In the genomic region with DNA sequence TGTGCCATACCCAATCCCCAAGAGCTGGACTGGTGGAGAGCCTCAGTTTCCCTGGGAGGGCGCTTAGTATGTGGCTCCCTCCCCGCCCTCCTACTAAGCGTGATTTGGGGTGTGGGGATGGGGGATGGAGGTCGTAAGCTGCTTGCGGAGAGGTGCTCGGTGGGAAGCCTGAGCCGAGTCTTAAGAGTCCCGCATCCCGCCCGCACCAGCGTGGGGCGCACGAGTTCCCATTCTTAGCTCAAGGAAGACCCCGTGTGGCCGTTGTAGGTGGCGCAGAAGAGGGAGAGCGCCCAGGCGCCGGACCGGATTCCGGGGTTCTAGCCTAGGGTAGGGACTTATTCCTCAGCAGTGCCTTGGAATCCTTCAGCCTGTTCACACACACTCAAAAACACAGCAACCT, we compare ENCODE assay signal across 8 mouse cellular contexts. TPM values are rescaled to one million over a fixed set of nuclear protein-coding genes. Genes with fewer than 3 reads are reported as not detected.
DNase-seq lines count a peak whose midpoint lies in the region; ATAC-seq lines count a peak whose summit lies in the region.

No protein-coding gene starts in this region.

- peak overlapping the region; percentile 25; the same call in 1 of the 2 replicates for H3K4me3 ChIP-seq in intestine, embryonic 14.5 days (ENCODE audit: low read depth, low read length)
- peak overlapping the region; percentile 48 for H3K4me3 ChIP-seq in liver, embryonic 15.5 days (replicated peaks)
- no peak overlapping the region for H3K4me3 ChIP-seq in neural tube, embryonic 11.5 days (ENCODE audit: low read depth, low read length)

- H3K4me1 ChIP-seq in intestine, embryonic 14.5 days (replicated peaks; ENCODE audit: control insufficient read depth, insufficient read depth, low read length) = peaks cover 24% of the 10 kb centered on the region
- H3K4me1 ChIP-seq in liver, embryonic 15.5 days (replicated peaks) = peaks cover 17% of the 10 kb centered on the region
- H3K4me1 ChIP-seq in neural tube, embryonic 11.5 days (ENCODE audit: control insufficient read depth, insufficient read depth, low read length) = peaks cover 10% of the 10 kb centered on the region

- H3K9ac ChIP-seq in intestine, embryonic 14.5 days (ENCODE audit: low read length) = no peak overlapping the region
- H3K9ac ChIP-seq in liver, embryonic 15.5 days = no peak overlapping the region
- H3K9ac ChIP-seq in neural tube, embryonic 11.5 days (ENCODE audit: low read length) = 0 out of 2 replicates have a peak overlapping the region, but pooled peaks have one; percentile 12

- no peaks in the 10 kb centered on the region for H3K9me3 ChIP-seq in intestine, embryonic 14.5 days (ENCODE audit: control insufficient read depth, low read length)
- no peaks in the 10 kb centered on the region for H3K9me3 ChIP-seq in liver, embryonic 15.5 days (replicated peaks)
- no peaks in the 10 kb centered on the region for H3K9me3 ChIP-seq in neural tube, embryonic 11.5 days (ENCODE audit: control insufficient read depth, low read length)

- no peak overlapping the region for H3K27ac ChIP-seq in intestine, embryonic 14.5 days (ENCODE audit: low read depth)
- H3K27ac ChIP-seq in liver, embryonic 15.5 days (replicated peaks) = no peak overlapping the region
- H3K27ac ChIP-seq in neural tube, embryonic 11.5 days (ENCODE audit: low read depth, low read length) = no peak overlapping the region

- H3K27me3 ChIP-seq in intestine, embryonic 14.5 days (replicated peaks; ENCODE audit: control insufficient read depth, insufficient read depth, low read length) = peaks cover 29% of the 10 kb centered on the region
- peaks cover 77% of the 10 kb centered on the region for H3K27me3 ChIP-seq in liver, embryonic 15.5 days
- no peaks in the 10 kb centered on the region for H3K27me3 ChIP-seq in neural tube, embryonic 11.5 days (ENCODE audit: control insufficient read depth, insufficient read depth, low read length)

- H3K4me2 ChIP-seq in intestine, embryonic 14.5 days (ENCODE audit: low read length) = peak overlapping the region; percentile 55
- H3K4me2 ChIP-seq in liver, embryonic 15.5 days = peak overlapping the region; percentile 75
- H3K4me2 ChIP-seq in neural tube, embryonic 11.5 days (ENCODE audit: low read depth) = peak overlapping the region; percentile 35

- ATAC-seq in intestine, embryonic 14.5 days (replicated peaks; ENCODE audit: low FRiP score, low TSS enrichment, low read depth) = 0 out of 2 replicates have a peak, but pooled peaks have one; percentile 12
- ATAC-seq in liver, embryonic 15.5 days (ENCODE audit: insufficient read depth) = peak; percentile 14; the same call in 1 of the 2 replicates
- ATAC-seq in neural tube, embryonic 11.5 days (ENCODE audit: insufficient read depth, low FRiP score, low TSS enrichment) = peak; percentile 40; the same call in 1 of the 2 replicates

- DNase-seq in urinary bladder, postnatal 14 days (ENCODE audit: low spot score) = peak; percentile 61
- no peak for DNase-seq in urinary bladder, adult 2 months (ENCODE audit: low spot score)
- peak; percentile 55 for DNase-seq in c-Kit-positive CD71-positive TER-119-positive erythroid progenitor cells, embryonic 14.5 days (ENCODE audit: low spot score)
- DNase-seq in frontal cortex, postnatal 36 days (ENCODE audit: low spot score in 2 of 2) = peak; percentile 54
- peak; percentile 86 for DNase-seq in intestine, embryonic 14.5 days (ENCODE audit: low spot score)
- DNase-seq in neural tube, embryonic 11.5 days (ENCODE audit: low spot score) = peak; percentile 89
- peak; percentile 53 for DNase-seq in thymus, postnatal 25 days

- H3K36me3 ChIP-seq in intestine, embryonic 14.5 days (ENCODE audit: control insufficient read depth, insufficient read depth, low read length) = no peaks in the 10 kb centered on the region
- no peaks in the 10 kb centered on the region for H3K36me3 ChIP-seq in liver, embryonic 15.5 days (replicated peaks)
- H3K36me3 ChIP-seq in neural tube, embryonic 11.5 days (ENCODE audit: control insufficient read depth, insufficient read depth, low read length) = no peaks in the 10 kb centered on the region

- WGBS in intestine, embryonic 14.5 days = under 1% methylated on average over 21 of the region's 21 CpGs
- under 1% methylated on average over 21 of the region's 21 CpGs for WGBS in liver, embryonic 15.5 days (ENCODE audit: insufficient replicate concordance)
- under 1% methylated on average over 21 of the region's 21 CpGs for WGBS in neural tube, embryonic 11.5 days

RNA-seq across cellular contexts. Expression of a gene that starts 16.2 kb away (rescaled TPM):
- 15.1 and 18.5 TPM in 2 replicates for polyA plus RNA-seq in urinary bladder, adult 2 months (2012; rRNA removed)
- polyA plus RNA-seq in intestine, embryonic 14.5 days (2014; fragmentation: Nextera tagmentation; extraction: Ambion mirVana) = 21.8 and 23.5 TPM in 2 replicates
- 4.6 and 5.4 TPM in 2 replicates for polyA plus RNA-seq in liver, embryonic 15.5 days (2015; fragmentation: Nextera tagmentation; extraction: Ambion mirVana)
- polyA plus RNA-seq in neural tube, embryonic 11.5 days (2014; fragmentation: Nextera tagmentation; extraction: Ambion mirVana) = 55.9 and 65.4 TPM in 2 replicates

RNA-seq across cellular contexts. Expression of a gene that starts 56.5 kb away (rescaled TPM):
- 23.9 and 24.4 TPM in 2 replicates for polyA plus RNA-seq in urinary bladder, adult 2 months (2012; rRNA removed)
- 118 and 123 TPM in 2 replicates for polyA plus RNA-seq in intestine, embryonic 14.5 days (2014; fragmentation: Nextera tagmentation; extraction: Ambion mirVana)
- polyA plus RNA-seq in liver, embryonic 15.5 days (2015; fragmentation: Nextera tagmentation; extraction: Ambion mirVana) = 44.5 and 49.2 TPM in 2 replicates
- 187 and 189 TPM in 2 replicates for polyA plus RNA-seq in neural tube, embryonic 11.5 days (2014; fragmentation: Nextera tagmentation; extraction: Ambion mirVana)

RNA-seq across cellular contexts. Expression of a gene that starts 57.1 kb away (rescaled TPM):
- polyA plus RNA-seq in urinary bladder, adult 2 months (2012; rRNA removed) = 323 and 341 TPM in 2 replicates
- polyA plus RNA-seq in intestine, embryonic 14.5 days (2014; fragmentation: Nextera tagmentation; extraction: Ambion mirVana) = 837 and 906 TPM in 2 replicates
- polyA plus RNA-seq in liver, embryonic 15.5 days (2015; fragmentation: Nextera tagmentation; extraction: Ambion mirVana) = 193 and 220 TPM in 2 replicates
- 1,373 and 1,392 TPM in 2 replicates for polyA plus RNA-seq in neural tube, embryonic 11.5 days (2014; fragmentation: Nextera tagmentation; extraction: Ambion mirVana)
